Mouse (Mus musculus): ENCODE results near the gene Pgm1. TPM values are rescaled to one million over a fixed set of nuclear protein-coding genes. Genes with fewer than 3 reads are reported as not detected.

The Pgm1 gene
- polyA plus RNA-seq, 1 experiment from 2014 or later, result 137 TPM

DNA sequence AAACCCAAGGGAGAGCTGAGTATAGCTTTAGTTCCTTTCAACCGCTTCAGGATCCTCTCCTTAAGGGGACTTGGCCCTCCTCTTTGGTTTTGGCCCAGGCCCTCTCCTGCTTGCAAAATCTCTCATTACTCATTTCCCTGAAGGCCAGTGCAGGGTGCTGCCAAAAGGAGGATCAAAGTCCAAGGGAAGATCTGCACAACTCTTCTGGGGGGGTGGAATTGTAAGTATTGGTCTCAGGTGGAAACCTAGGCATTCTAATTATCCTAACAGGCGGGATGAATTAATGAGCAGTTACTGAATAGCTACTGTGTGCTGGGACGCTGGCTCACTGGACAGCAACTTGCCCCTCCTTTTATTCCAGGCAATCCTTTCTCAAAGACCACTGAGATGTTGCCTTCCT, 82.3 kb downstream of the Pgm1 start:
- no peak overlapping the region for H3K9ac ChIP-seq (ENCODE audit: low read length)
- WGBS, result 46% methylated on average over 3 of the region's 3 CpGs
- H3K4me2 ChIP-seq (ENCODE audit: low read depth, low read length), result no peak overlapping the region
- no peak overlapping the region for H3K4me3 ChIP-seq (replicated peaks; ENCODE audit: low read length)
- H3K27ac ChIP-seq (ENCODE audit: low read length), result no peak overlapping the region; the same call in 1 of the 2 replicates
- peaks cover 12% of the 10 kb centered on the region for H3K4me1 ChIP-seq (ENCODE audit: control insufficient read depth, insufficient read depth, low read length)
- no peak for ATAC-seq (ENCODE audit: insufficient read depth, low FRiP score)
- no peaks in the 10 kb centered on the region for H3K9me3 ChIP-seq (replicated peaks; ENCODE audit: control insufficient read depth, low read length)
- no peaks in the 10 kb centered on the region for H3K27me3 ChIP-seq (ENCODE audit: control insufficient read depth, insufficient read depth, low read length)
- no peaks in the 10 kb centered on the region for H3K36me3 ChIP-seq (ENCODE audit: control insufficient read depth, insufficient read depth, low read length)

DNA sequence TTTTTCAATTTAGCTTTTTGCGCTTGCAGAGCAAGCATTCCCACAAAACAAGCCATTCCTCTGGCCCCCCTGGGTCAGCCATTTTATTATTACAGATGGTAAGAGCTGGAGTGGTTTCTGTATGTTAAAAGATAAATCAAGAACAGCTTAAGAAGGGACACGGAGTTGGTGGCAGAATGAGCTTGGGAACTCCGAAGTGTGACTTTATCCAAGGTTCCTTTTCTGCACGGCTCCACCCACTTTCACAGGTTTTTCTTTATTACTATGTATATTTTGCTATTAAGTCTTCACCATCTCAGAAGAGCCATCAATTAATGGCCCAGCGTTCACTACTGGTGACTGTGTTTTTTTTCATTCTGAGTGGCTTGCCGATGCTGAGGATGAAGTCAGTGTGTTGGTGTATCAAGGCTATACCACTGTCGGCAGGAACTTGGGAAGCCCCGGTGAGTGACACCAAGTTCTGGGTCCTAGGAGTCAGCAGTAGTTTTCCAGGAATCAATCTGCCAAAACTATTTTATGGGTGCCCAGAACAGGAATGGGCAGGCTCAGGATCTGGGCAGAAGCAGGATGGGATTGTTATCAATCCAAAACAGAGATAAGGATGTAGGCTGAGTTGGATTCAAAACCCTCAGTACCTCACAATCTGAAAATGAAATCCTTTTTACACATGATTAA, 83.3 kb downstream of the Pgm1 start:
- H3K9me3 ChIP-seq (replicated peaks; ENCODE audit: control insufficient read depth, low read length), result no peaks in the 10 kb centered on the region
- WGBS, result 78% methylated on average over 8 of the region's 8 CpGs
- no peaks in the 10 kb centered on the region for H3K27me3 ChIP-seq (ENCODE audit: control insufficient read depth, insufficient read depth, low read length)
- H3K27ac ChIP-seq (ENCODE audit: low read length), result no peak overlapping the region
- no peak overlapping the region for H3K4me3 ChIP-seq (replicated peaks; ENCODE audit: low read length)
- no peaks in the 10 kb centered on the region for H3K36me3 ChIP-seq (ENCODE audit: control insufficient read depth, insufficient read depth, low read length)
- peaks cover 12% of the 10 kb centered on the region for H3K4me1 ChIP-seq (ENCODE audit: control insufficient read depth, insufficient read depth, low read length)
- H3K9ac ChIP-seq (ENCODE audit: low read length), result no peak overlapping the region
- no peak overlapping the region for H3K4me2 ChIP-seq (ENCODE audit: low read depth, low read length)
- ATAC-seq (ENCODE audit: insufficient read depth, low FRiP score), result no peak

DNA sequence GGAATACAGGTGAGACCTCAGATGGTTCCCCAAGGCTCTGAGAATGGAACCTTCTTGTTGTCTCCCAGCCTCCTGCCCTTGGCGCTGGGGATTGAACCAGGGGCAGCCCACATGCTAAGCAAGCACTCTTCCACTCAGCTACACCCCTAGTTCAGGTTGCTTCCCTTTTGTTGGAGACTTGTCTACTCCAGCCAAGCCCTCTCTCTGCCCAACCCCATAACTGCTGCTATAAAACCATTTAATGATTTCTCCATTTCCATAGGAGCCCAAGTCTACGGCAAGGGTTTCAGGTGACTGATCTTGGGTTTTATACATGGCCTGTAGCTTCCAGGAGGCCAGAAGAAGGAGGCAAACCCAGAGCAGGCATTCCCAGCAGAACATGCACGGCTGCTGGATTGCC, 98.6 kb downstream of the Pgm1 start:
- Histone ChIP-seq H3K27me3 (ENCODE audit: control insufficient read depth, insufficient read depth, low read length) (no peaks in the 10 kb centered on the region), H3K27ac (ENCODE audit: low read length) (no peak overlapping the region), H3K9me3 (replicated peaks; ENCODE audit: control insufficient read depth, low read length) (no peaks in the 10 kb centered on the region), H3K4me3 (replicated peaks; ENCODE audit: low read length) (no peak overlapping the region), H3K36me3 (ENCODE audit: control insufficient read depth, insufficient read depth, low read length) (no peaks in the 10 kb centered on the region), H3K4me1 (ENCODE audit: control insufficient read depth, insufficient read depth, low read length) (no peaks in the 10 kb centered on the region), H3K4me2 (ENCODE audit: low read depth, low read length) (no peak overlapping the region), H3K9ac (ENCODE audit: low read length) (no peak overlapping the region)
- 74% methylated on average over 3 of the region's 3 CpGs for whole genome bisulfite sequencing
- ATAC-seq (ENCODE audit: insufficient read depth, low FRiP score), result no peak

DNA sequence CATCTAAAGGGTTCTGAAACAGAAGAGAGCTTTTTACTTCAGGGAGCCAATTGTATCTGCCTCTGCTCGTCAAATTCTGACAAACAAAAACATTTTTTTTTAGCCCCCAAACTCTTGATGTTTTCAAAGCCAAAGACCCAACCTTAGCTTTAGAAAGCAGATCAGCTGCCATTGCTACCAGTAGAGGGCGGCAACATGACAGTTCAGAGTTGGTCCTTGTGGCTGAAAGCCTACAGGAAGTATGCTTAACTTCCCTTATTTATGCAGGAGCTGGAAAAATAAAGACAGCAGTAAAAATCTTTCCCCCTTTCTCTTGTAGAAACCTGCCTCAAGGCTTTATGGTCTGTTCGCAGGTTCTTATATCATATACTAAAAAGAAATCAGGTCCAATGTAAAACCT, 99.4 kb downstream of the Pgm1 start:
- no peak for ATAC-seq (ENCODE audit: insufficient read depth, low FRiP score)
- Histone ChIP-seq H3K27ac (ENCODE audit: low read length) (no peak overlapping the region), H3K4me3 (replicated peaks; ENCODE audit: low read length) (no peak overlapping the region), H3K4me2 (ENCODE audit: low read depth, low read length) (no peak overlapping the region), H3K9ac (ENCODE audit: low read length) (no peak overlapping the region), H3K9me3 (replicated peaks; ENCODE audit: control insufficient read depth, low read length) (no peaks in the 10 kb centered on the region), H3K4me1 (ENCODE audit: control insufficient read depth, insufficient read depth, low read length) (peaks cover 5% of the 10 kb centered on the region; the same call in 1 of the 2 replicates), H3K27me3 (ENCODE audit: control insufficient read depth, insufficient read depth, low read length) (no peaks in the 10 kb centered on the region), H3K36me3 (ENCODE audit: control insufficient read depth, insufficient read depth, low read length) (no peaks in the 10 kb centered on the region)
- 18% methylated on average over 3 of the region's 3 CpGs for WGBS

DNA sequence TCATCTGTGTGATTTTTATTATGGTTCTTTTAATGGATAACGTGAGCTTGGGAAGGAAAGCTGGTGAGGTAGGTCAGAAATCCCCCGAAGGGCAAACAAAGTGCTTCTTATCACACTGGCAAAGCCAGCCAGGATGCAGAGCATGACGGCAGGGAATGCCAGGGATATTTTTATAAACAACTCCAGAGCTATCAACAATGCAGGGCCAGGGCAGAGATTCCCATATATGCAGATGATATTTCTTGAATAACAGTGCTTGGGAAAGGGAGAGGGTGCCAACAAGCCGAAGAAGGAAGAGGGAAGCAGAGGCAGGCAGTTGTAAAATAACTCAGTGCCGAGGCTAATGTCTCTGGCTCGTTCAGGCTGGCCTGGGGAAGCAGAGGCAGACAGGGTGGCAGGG, 102.1 kb downstream of the Pgm1 start:
- no peak overlapping the region for H3K9ac ChIP-seq (ENCODE audit: low read length)
- no peaks in the 10 kb centered on the region for H3K9me3 ChIP-seq (replicated peaks; ENCODE audit: control insufficient read depth, low read length)
- H3K4me3 ChIP-seq (replicated peaks; ENCODE audit: low read length), result no peak overlapping the region
- 51% methylated on average over 6 of the region's 6 CpGs for WGBS
- no peaks in the 10 kb centered on the region for H3K27me3 ChIP-seq (ENCODE audit: control insufficient read depth, insufficient read depth, low read length)
- H3K4me1 ChIP-seq (ENCODE audit: control insufficient read depth, insufficient read depth, low read length), result peaks cover 5% of the 10 kb centered on the region; the same call in 1 of the 2 replicates
- no peak overlapping the region for H3K27ac ChIP-seq (ENCODE audit: low read length)
- no peaks in the 10 kb centered on the region for H3K36me3 ChIP-seq (ENCODE audit: control insufficient read depth, insufficient read depth, low read length)
- ATAC-seq (ENCODE audit: insufficient read depth, low FRiP score), result no peak
- no peak overlapping the region for H3K4me2 ChIP-seq (ENCODE audit: low read depth, low read length)

DNA sequence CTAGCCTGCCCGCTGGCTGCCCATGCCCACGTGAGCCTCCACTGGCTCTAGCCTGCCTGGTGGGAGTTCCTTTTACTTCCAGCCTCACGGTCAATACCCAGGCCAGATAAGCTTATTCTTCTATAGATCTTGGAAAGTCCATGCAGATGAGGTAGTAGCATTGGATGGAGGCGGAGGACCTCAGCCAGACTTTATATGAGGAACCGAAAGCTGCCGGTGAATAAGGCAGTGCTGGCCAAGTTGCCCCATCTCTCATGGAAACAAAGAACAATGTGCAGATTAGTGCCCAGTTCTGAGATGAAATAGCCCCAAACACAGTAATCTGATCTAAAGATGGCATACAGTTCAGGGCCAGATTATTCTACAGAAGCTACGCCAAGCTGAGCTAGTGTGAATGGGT, 103.4 kb downstream of the Pgm1 start:
- 92% methylated on average over 7 of the region's 7 CpGs for WGBS
- Histone ChIP-seq H3K4me2 (ENCODE audit: low read depth, low read length) (no peak overlapping the region), H3K27me3 (ENCODE audit: control insufficient read depth, insufficient read depth, low read length) (no peaks in the 10 kb centered on the region), H3K9ac (ENCODE audit: low read length) (no peak overlapping the region), H3K4me1 (ENCODE audit: control insufficient read depth, insufficient read depth, low read length) (peaks cover 6% of the 10 kb centered on the region; the same call in 1 of the 2 replicates), H3K36me3 (ENCODE audit: control insufficient read depth, insufficient read depth, low read length) (no peaks in the 10 kb centered on the region), H3K4me3 (replicated peaks; ENCODE audit: low read length) (no peak overlapping the region), H3K27ac (ENCODE audit: low read length) (no peak overlapping the region), H3K9me3 (replicated peaks; ENCODE audit: control insufficient read depth, low read length) (no peaks in the 10 kb centered on the region)
- no peak for ATAC-seq (ENCODE audit: insufficient read depth, low FRiP score)

DNA sequence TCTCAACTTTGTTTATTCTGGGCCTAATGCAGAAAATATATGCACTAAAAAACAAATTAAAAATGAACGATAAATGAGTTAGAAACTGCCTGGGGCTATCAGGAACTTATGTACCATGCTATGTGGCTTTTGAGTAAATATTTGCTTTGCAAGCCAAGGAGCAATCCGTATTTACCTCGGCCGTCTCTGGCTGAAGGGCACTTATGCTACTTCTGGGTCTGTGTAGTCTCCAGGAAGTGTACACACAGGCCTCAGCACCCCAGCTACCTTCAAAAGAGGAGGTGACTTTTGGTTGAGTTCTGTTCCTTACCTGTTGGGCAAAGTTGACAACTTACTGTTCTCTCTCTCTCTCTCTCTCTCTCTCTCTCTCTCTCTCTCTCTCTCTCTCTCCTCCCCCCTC, 104.7 kb downstream of the Pgm1 start:
- Histone ChIP-seq H3K4me2 (ENCODE audit: low read depth, low read length) (no peak overlapping the region), H3K4me1 (ENCODE audit: control insufficient read depth, insufficient read depth, low read length) (peaks cover 10% of the 10 kb centered on the region; the same call in 1 of the 2 replicates), H3K36me3 (ENCODE audit: control insufficient read depth, insufficient read depth, low read length) (no peaks in the 10 kb centered on the region), H3K27ac (ENCODE audit: low read length) (no peak overlapping the region), H3K9ac (ENCODE audit: low read length) (no peak overlapping the region), H3K27me3 (ENCODE audit: control insufficient read depth, insufficient read depth, low read length) (no peaks in the 10 kb centered on the region), H3K4me3 (replicated peaks; ENCODE audit: low read length) (no peak overlapping the region), H3K9me3 (replicated peaks; ENCODE audit: control insufficient read depth, low read length) (no peaks in the 10 kb centered on the region)
- 62% methylated on average over 4 of the region's 4 CpGs for WGBS
- ATAC-seq (ENCODE audit: insufficient read depth, low FRiP score), result no peak

DNA sequence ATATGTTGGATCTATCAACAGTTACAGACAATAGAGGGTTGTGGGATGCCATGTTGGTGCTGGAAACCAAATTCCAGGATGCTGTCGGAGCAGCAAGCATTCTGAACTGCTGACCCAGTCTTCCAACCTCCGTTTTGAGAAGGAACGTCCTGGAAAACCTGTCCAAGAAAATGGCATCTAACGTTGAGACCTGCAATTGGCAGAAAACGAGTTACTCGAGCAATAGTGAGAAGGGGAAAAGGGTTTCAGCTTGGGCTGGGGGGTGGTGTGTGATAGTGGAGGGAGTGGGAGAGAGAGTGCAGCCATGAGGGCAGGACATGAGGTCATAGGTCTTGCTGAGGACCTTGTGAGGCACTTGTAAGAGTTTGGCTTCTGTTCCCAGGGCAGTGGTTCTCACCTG, 105.8 kb downstream of the Pgm1 start:
- no peak for ATAC-seq (ENCODE audit: insufficient read depth, low FRiP score)
- no peak overlapping the region for H3K4me3 ChIP-seq (replicated peaks; ENCODE audit: low read length)
- no peaks in the 10 kb centered on the region for H3K27me3 ChIP-seq (ENCODE audit: control insufficient read depth, insufficient read depth, low read length)
- peaks cover 10% of the 10 kb centered on the region; the same call in 1 of the 2 replicates for H3K4me1 ChIP-seq (ENCODE audit: control insufficient read depth, insufficient read depth, low read length)
- H3K4me2 ChIP-seq (ENCODE audit: low read depth, low read length), result no peak overlapping the region
- 82% methylated on average over 6 of the region's 6 CpGs for WGBS
- no peaks in the 10 kb centered on the region for H3K36me3 ChIP-seq (ENCODE audit: control insufficient read depth, insufficient read depth, low read length)
- no peak overlapping the region for H3K9ac ChIP-seq (ENCODE audit: low read length)
- H3K27ac ChIP-seq (ENCODE audit: low read length), result no peak overlapping the region
- no peaks in the 10 kb centered on the region for H3K9me3 ChIP-seq (replicated peaks; ENCODE audit: control insufficient read depth, low read length)

DNA sequence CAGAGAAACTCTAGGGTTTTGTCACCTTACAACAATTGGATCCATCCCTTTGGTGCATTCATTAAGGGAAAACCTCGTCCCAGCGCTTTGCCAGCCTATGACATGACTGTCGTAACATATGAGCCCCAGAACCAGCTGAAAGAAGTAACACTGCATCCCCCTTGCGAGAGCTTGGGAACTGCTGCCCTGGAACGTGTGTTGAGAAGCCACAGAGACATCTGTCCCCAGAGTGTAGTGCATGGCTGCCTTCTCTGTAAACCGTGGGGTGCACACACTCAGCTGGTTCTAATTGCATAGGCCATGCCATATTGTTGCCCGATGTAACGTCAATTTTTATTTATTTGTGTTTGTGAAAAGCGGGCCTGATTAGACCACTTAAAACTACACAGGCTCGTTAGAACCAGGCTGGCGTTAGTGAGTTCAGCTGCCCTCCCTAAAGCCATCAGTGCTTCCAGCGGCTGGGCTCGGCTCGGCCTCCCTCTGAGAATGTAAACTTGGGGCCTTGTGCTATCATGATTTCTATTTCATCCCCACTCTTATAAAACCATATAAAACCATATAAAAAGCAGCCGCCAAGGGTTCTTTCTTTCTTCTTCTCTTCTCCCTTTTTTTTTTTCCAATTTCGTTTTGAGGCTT, 106.8 kb downstream of the Pgm1 start:
- 52% methylated on average over 16 of the region's 16 CpGs for WGBS

More for the DNA sequence above, 106.8 kb downstream of the Pgm1 start:
- no peak for ATAC-seq (ENCODE audit: insufficient read depth, low FRiP score)
- H3K4me2 ChIP-seq (ENCODE audit: low read depth, low read length), result no peak overlapping the region
- H3K4me1 ChIP-seq (ENCODE audit: control insufficient read depth, insufficient read depth, low read length), result peaks cover 10% of the 10 kb centered on the region; the same call in 1 of the 2 replicates
- no peaks in the 10 kb centered on the region for H3K9me3 ChIP-seq (replicated peaks; ENCODE audit: control insufficient read depth, low read length)
- no peaks in the 10 kb centered on the region for H3K27me3 ChIP-seq (ENCODE audit: control insufficient read depth, insufficient read depth, low read length)
- no peak overlapping the region for H3K4me3 ChIP-seq (replicated peaks; ENCODE audit: low read length)
- H3K36me3 ChIP-seq (ENCODE audit: control insufficient read depth, insufficient read depth, low read length), result no peaks in the 10 kb centered on the region
- H3K27ac ChIP-seq (ENCODE audit: low read length), result no peak overlapping the region; the same call in 1 of the 2 replicates
- H3K9ac ChIP-seq (ENCODE audit: low read length), result no peak overlapping the region
